Mouse (Mus musculus) splenic B cell, adult 2 months (primary cell): ENCODE measurements at regions not wholly inside any gene's neighbourhood (a gene's known extent, or its start where the extent isn't known, plus 50 kb on each side); places are given as distances from the start of the nearest gene placed in this dataset.

ENCODE experiments used
- DNase-seq: peaks from one replicate; pipeline ENCODE4 v3.0.0-alpha.2; 2011; ENCODE audit warnings: low read depth, low spot score
- H3K27me3 ChIP-seq: 2 replicates; pipeline ENCODE4 v1.6.1; 2012; ENCODE audit warnings: mild to moderate bottlenecking, low read length, moderate library complexity, mixed read lengths; ENCODE audit not compliant: control insufficient read depth, poor library complexity, insufficient read depth, severe bottlenecking
- H3K36me3 ChIP-seq: 2 replicates; pipeline ENCODE4 v1.6.1; 2012; ENCODE audit warnings: mild to moderate bottlenecking, low read length, moderate library complexity, mixed read lengths; ENCODE audit not compliant: control insufficient read depth, poor library complexity, insufficient read depth, severe bottlenecking

- H3K36me3 ChIP-seq: no peaks in the 10 kb centered on the region
- DNase-seq: no peak
- H3K27me3 ChIP-seq: no peaks in the 10 kb centered on the region; the same call in 1 of the 2 replicates
These were observed 53.7 kb upstream of the Gm26657 start for GRCm38 (mm10) chr4:56686141-56686540.

- DNase-seq: no peak
- no peaks in the 10 kb centered on the region for H3K36me3 ChIP-seq
- no peaks in the 10 kb centered on the region; the same call in 1 of the 2 replicates for H3K27me3 ChIP-seq
These were observed 54.2 kb upstream of the Gm26657 start for GRCm38 (mm10) chr4:56685696-56686095.

GRCm38 (mm10) chr4:56685123-56685522 lies 54.7 kb upstream of the Gm26657 start:
- Histone ChIP-seq H3K36me3 (no peaks in the 10 kb centered on the region), H3K27me3 (no peaks in the 10 kb centered on the region; the same call in 1 of the 2 replicates)
- DNase-seq: peak; percentile 83

GRCm38 (mm10) chr4:56684031-56684430 lies 55.8 kb upstream of the Gm26657 start:
- Histone ChIP-seq H3K36me3 (no peaks in the 10 kb centered on the region), H3K27me3 (no peaks in the 10 kb centered on the region; the same call in 1 of the 2 replicates)
- no peak for DNase-seq

- no peaks in the 10 kb centered on the region; the same call in 1 of the 2 replicates for H3K27me3 ChIP-seq
These were observed 58.7 kb upstream of the Gm26657 start for GRCm38 (mm10) chr4:56681121-56681520.

GRCm38 (mm10) chr4:56673868-56674267 lies 66.0 kb upstream of the Gm26657 start:
- H3K27me3 ChIP-seq: no peaks in the 10 kb centered on the region
- H3K36me3 ChIP-seq: no peaks in the 10 kb centered on the region
- no peak for DNase-seq

More at GRCm38 (mm10) chr4:56681121-56681520, 58.7 kb upstream of the Gm26657 start:
- no peaks in the 10 kb centered on the region for H3K36me3 ChIP-seq
- no peak for DNase-seq

GRCm38 (mm10) chr4:56664921-56665320 lies 74.9 kb upstream of the Gm26657 start:
- DNase-seq: no peak
- Histone ChIP-seq H3K27me3 (no peaks in the 10 kb centered on the region), H3K36me3 (no peaks in the 10 kb centered on the region)

GRCm38 (mm10) chr4:56661816-56662215 lies 78.1 kb upstream of the Gm26657 start:
- DNase-seq: no peak
- Histone ChIP-seq H3K27me3 (no peaks in the 10 kb centered on the region; the same call in 1 of the 2 replicates), H3K36me3 (no peaks in the 10 kb centered on the region)

- no peaks in the 10 kb centered on the region for H3K36me3 ChIP-seq
- H3K27me3 ChIP-seq: no peaks in the 10 kb centered on the region; the same call in 1 of the 2 replicates
- no peak for DNase-seq
These were observed 82.8 kb upstream of the Gm26657 start for GRCm38 (mm10) chr4:56657046-56657445.

GRCm38 (mm10) chr4:56654327-56654726 lies 85.5 kb upstream of the Gm26657 start:
- Histone ChIP-seq H3K27me3 (no peaks in the 10 kb centered on the region; the same call in 1 of the 2 replicates), H3K36me3 (no peaks in the 10 kb centered on the region)
- DNase-seq: no peak

GRCm38 (mm10) chr4:56652819-56653218 lies 87.1 kb upstream of the Gm26657 start:
- no peaks in the 10 kb centered on the region; the same call in 1 of the 2 replicates for H3K27me3 ChIP-seq
- H3K36me3 ChIP-seq: no peaks in the 10 kb centered on the region
- DNase-seq: no peak

GRCm38 (mm10) chr4:56649731-56650130 lies 90.1 kb upstream of the Gm26657 start:
- Histone ChIP-seq H3K27me3 (no peaks in the 10 kb centered on the region), H3K36me3 (no peaks in the 10 kb centered on the region)
- DNase-seq: no peak

GRCm38 (mm10) chr4:56643999-56644962 lies 95.6 kb upstream of the Gm26657 start:
- no peaks in the 10 kb centered on the region for H3K36me3 ChIP-seq
- no peak for DNase-seq
- H3K27me3 ChIP-seq: no peaks in the 10 kb centered on the region

GRCm38 (mm10) chr4:56643491-56643890 lies 96.4 kb upstream of the Gm26657 start:
- H3K27me3 ChIP-seq: no peaks in the 10 kb centered on the region
- DNase-seq: no peak
- H3K36me3 ChIP-seq: no peaks in the 10 kb centered on the region

GRCm38 (mm10) chr4:56639709-56640108 lies 100.2 kb upstream of the Gm26657 start:
- no peak for DNase-seq
- no peaks in the 10 kb centered on the region for H3K36me3 ChIP-seq
- H3K27me3 ChIP-seq: no peaks in the 10 kb centered on the region
